Mouse (Mus musculus) heart, postnatal 0 days (tissue): ENCODE measurements around the gene Tfip11. TPM values are rescaled to one million over a fixed set of nuclear protein-coding genes. Genes with fewer than 3 reads are reported as not detected.
A peak's percentile ranks its signal among the peaks of the same experiment; 100 is the strongest.

Source experiments
- ATAC-seq: fragments of 200-750 bp; cut with Nextera tagmentation; 2 replicates; pipeline ENCODE4 v1.8.0; 2017; ENCODE audit warnings: low read depth, moderate number of reproducible peaks, moderate library complexity; ENCODE audit not compliant: insufficient read depth
- DNase-seq: peaks from one replicate; pipeline ENCODE4 v3.0.0-alpha.2; 2016; ENCODE audit warnings: low spot score
- H3K27ac ChIP-seq: fragments of 300-500 bp; sonication (generic); 2 replicates; pipeline ENCODE4 v1.5.1; 2014; ENCODE audit warnings: low read depth, mild to moderate bottlenecking
- H3K27me3 ChIP-seq: fragments of 300-500 bp; sonication (generic); 2 replicates; pipeline ENCODE4 v1.6.1; 2014; ENCODE audit warnings: low read length, mixed read lengths; ENCODE audit not compliant: control insufficient read depth, insufficient read depth
- H3K36me3 ChIP-seq: fragments of 300-500 bp; sonication (generic); replicated peaks from 2 replicates; pipeline ENCODE4 v1.6.1; 2014; ENCODE audit warnings: low read length, mixed read lengths; ENCODE audit not compliant: control insufficient read depth, insufficient read depth
- H3K4me1 ChIP-seq: fragments of 300-500 bp; sonication (generic); 2 replicates; pipeline ENCODE4 v1.6.1; 2014; ENCODE audit warnings: antibody characterized with exemption; ENCODE audit not compliant: control insufficient read depth, insufficient read depth
- H3K4me2 ChIP-seq: fragments of 300-500 bp; sonication (generic); 2 replicates; pipeline ENCODE4 v1.6.1; 2014; ENCODE audit warnings: low read depth, mild to moderate bottlenecking, low read length, moderate library complexity
- H3K4me3 ChIP-seq: fragments of 300-500 bp; sonication (generic); 2 replicates; pipeline ENCODE4 v1.5.1; 2014; ENCODE audit warnings: low read depth, low read length
- H3K9ac ChIP-seq: fragments of 300-500 bp; sonication (generic); replicated peaks from 2 replicates; pipeline ENCODE4 v1.6.1; 2014; ENCODE audit warnings: low read depth, low read length, mixed read lengths
- H3K9me3 ChIP-seq: fragments of 300-500 bp; sonication (generic); replicated peaks from 2 replicates; pipeline ENCODE4 v1.6.1; 2016; ENCODE audit warnings: low read length; ENCODE audit not compliant: control insufficient read depth
- CTCF ChIP-seq: IDR thresholded peaks from 2 replicates; pipeline ENCODE4 v1.5.1; 2016; ENCODE audit warnings: antibody characterized with exemption, control low read depth, low read depth
- EP300 ChIP-seq: IDR thresholded peaks from 2 replicates; pipeline ENCODE4 v1.6.1; 2016; ENCODE audit warnings: antibody characterized with exemption, low read depth
- WGBS: fragments of 180-500 bp; shearing (Covaris S2); extraction: QIAGEN DNeasy Blood & Tissue Kit; methylation state at CpG from one replicate; pipeline ENCODE4 v1.1.7; 2014; 5-methylcytosine and 5-hydroxymethylcytosine counted together
- polyA plus RNA-seq: library from polyadenylated mRNA; unstranded; fragments of >200 nt; fragmentation: Nextera tagmentation; extraction: Ambion mirVana; gene quantifications from 2 replicates; pipeline ENCODE4 v1.2.1, GENCODE M21; 2015
- total RNA-seq: library from RNA; depleted of rRNA; stranded (reverse); fragments of >200 nt; gene quantifications from 2 replicates; pipeline ENCODE4 v1.2.3, GENCODE M21; 2014; ENCODE audit warnings: low replicate concordance

Tfip11 gene
- total and polyA plus RNA-seq, 2 experiments from 2014 or later, result 6.5 to 11.7 TPM

- Histone ChIP-seq H3K9me3 (no peaks in the 10 kb centered on the region), H3K4me2 (no peak overlapping the region), H3K27me3 (no peaks in the 10 kb centered on the region), H3K27ac (no peak overlapping the region), H3K9ac (no peak overlapping the region), H3K4me1 (peaks cover 18% of the 10 kb centered on the region; the same call in 1 of the 2 replicates), H3K36me3 (peaks cover 8% of the 10 kb centered on the region; the same call in 1 of the 2 replicates), H3K4me3 (no peak overlapping the region)
- ATAC-seq (no peak), DNase-seq (no peak)
- TF ChIP-seq CTCF, result no peak
- no peak for TF ChIP-seq EP300
- 71% methylated on average over 6 of the region's 6 CpGs for WGBS
These were observed 25.3 kb upstream of the Tfip11 start for GRCm38 (mm10) chr5:112300721-112301308.

DNA sequence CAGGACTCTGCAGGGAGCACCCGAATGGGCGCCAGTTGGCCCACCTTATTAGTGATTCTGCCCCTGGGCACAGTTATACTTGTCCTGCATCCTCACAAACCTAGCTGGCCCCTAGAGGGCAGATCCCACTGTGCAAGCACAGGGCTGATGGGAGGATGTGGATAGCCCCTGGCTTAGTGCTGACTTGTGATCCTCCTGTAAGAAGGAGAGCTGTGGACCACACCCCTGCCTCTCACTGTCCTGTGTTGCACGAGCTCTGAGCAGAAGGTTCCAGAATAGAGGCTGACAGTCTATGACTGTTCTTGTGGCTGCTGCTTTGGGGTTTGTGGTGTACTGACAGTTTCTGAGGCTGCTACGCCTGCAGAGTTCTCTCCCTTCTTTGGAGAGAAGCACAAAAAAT is 24.5 kb upstream of the Tfip11 start:
- H3K4me1 ChIP-seq, result peaks cover 14% of the 10 kb centered on the region; the same call in 1 of the 2 replicates
- TF ChIP-seq CTCF (0 out of 2 replicates have a peak, but pooled peaks have one; percentile 8), EP300 (no peak)
- H3K4me3 ChIP-seq, result no peak overlapping the region
- H3K36me3 ChIP-seq, result peaks cover 17% of the 10 kb centered on the region; the same call in 1 of the 2 replicates
- H3K27ac ChIP-seq, result no peak overlapping the region
- no peak for ATAC-seq
- WGBS, result 79% methylated on average over 4 of the region's 4 CpGs
- H3K9me3 ChIP-seq, result no peaks in the 10 kb centered on the region
- H3K4me2 ChIP-seq, result no peak overlapping the region
- H3K27me3 ChIP-seq, result no peaks in the 10 kb centered on the region
- no peak for DNase-seq
- H3K9ac ChIP-seq, result no peak overlapping the region

GRCm38 (mm10) chr5:112302310-112302709 is 23.8 kb upstream of the Tfip11 start:
- 76% methylated on average over 5 of the region's 5 CpGs for WGBS

GRCm38 (mm10) chr5:112305842-112306241 is 20.3 kb upstream of the Tfip11 start:
- Histone ChIP-seq H3K27me3 (no peaks in the 10 kb centered on the region), H3K4me1 (no peaks in the 10 kb centered on the region), H3K36me3 (peaks cover 57% of the 10 kb centered on the region), H3K4me3 (no peak overlapping the region), H3K4me2 (no peak overlapping the region), H3K9me3 (no peaks in the 10 kb centered on the region), H3K9ac (no peak overlapping the region), H3K27ac (no peak overlapping the region)
- ATAC-seq (no peak), DNase-seq (no peak)
- TF ChIP-seq EP300 (no peak), CTCF (no peak)
- 83% methylated on average over 5 of the region's 5 CpGs for WGBS

More at GRCm38 (mm10) chr5:112302310-112302709, 23.8 kb upstream of the Tfip11 start:
- H3K9ac ChIP-seq, result no peak overlapping the region
- no peak overlapping the region for H3K27ac ChIP-seq
- no peak for ATAC-seq
- H3K4me2 ChIP-seq, result no peak overlapping the region
- H3K9me3 ChIP-seq, result no peaks in the 10 kb centered on the region
- no peak overlapping the region for H3K4me3 ChIP-seq
- no peak for DNase-seq
- peaks cover 22% of the 10 kb centered on the region for H3K36me3 ChIP-seq
- no peaks in the 10 kb centered on the region for H3K27me3 ChIP-seq
- TF ChIP-seq EP300 (no peak), CTCF (no peak)
- H3K4me1 ChIP-seq, result 0 out of 2 replicates have a peak, but pooled peaks cover 9% of the 10 kb centered on the region

- H3K9me3 ChIP-seq, result no peaks in the 10 kb centered on the region
- no peak overlapping the region for H3K4me2 ChIP-seq
- H3K27ac ChIP-seq, result no peak overlapping the region
- 66% methylated on average over 11 of the region's 11 CpGs for WGBS
- H3K27me3 ChIP-seq, result no peaks in the 10 kb centered on the region
- peaks cover 76% of the 10 kb centered on the region for H3K36me3 ChIP-seq
- TF ChIP-seq CTCF, result no peak
- H3K9ac ChIP-seq, result no peak overlapping the region
- DNase-seq (no peak), ATAC-seq (no peak)
- no peak overlapping the region for H3K4me3 ChIP-seq
- no peaks in the 10 kb centered on the region for H3K4me1 ChIP-seq
These were observed 12.8 kb upstream of the Tfip11 start for GRCm38 (mm10) chr5:112313222-112313885.
